Mouse (Mus musculus) lung, postnatal 0 days (tissue): Measurements from ENCODE around the gene Musk.

Experiments used
- CTCF ChIP-seq: IDR thresholded peaks from 2 replicates; pipeline ENCODE4 v1.5.1; 2016; ENCODE audit warnings: antibody characterized with exemption, mild to moderate bottlenecking
- EP300 ChIP-seq: IDR thresholded peaks from 2 replicates; pipeline ENCODE4 v1.6.1; 2016; ENCODE audit warnings: antibody characterized with exemption, mild to moderate bottlenecking, control low read depth

DNA sequence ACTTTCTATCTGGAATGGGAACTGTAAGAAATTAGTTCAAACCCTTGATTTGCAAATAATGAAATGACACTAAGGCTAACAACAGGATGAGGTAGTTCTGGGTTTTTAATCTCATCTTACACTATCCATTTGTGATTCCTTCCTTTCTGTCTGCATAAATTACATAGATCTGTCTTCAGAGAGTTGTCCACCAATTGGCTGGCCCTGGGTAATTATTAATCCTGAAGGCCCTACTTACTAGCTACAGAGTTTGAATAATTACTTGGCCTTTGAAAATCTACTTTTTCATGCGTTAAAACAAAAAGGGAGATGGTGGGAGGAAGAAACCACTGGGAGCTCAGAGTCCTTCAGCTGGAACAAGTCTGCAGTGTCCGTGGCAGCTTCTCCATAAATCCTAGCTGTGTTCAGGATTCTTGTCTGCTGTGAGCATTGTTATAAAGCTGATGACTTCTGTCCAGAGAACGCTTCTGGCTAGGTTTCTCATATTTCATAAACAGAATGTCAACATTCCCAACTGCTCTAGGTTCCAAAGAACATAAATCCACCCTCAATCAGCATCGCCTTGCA lies 29.3 kb downstream of the Musk start:
- TF ChIP-seq CTCF = no peak
- TF ChIP-seq EP300 = no peak
